Comparison of ENCODE assay signal across 22 mouse cellular contexts in the genomic region with DNA sequence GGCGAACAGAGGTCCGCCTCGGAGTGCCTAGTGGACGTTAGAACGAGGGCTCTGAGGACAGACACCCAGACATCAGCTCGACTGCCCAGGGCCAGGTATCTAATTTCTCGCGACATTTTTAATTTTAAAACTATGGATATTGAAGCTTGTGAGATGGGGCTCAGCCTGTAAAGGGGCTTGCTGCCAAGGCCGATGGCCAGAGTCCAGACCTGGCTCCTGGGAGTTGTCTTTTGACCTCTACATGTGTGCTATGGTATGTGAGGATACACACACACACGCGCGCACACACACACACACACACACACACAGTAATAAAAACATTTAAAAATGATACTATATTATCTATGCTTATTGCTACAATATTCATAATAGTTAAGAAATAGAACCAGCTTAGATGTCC.
"Had no signal": no experiment of that assay in that cellular context is flagged by ENCODE, and none has a peak within 500 bp of the region (broad histone marks: within the 10 kb centered on the region; RNA-seq: fewer than 3 reads in every experiment).

No protein-coding gene starts in this region.

- H3K27ac ChIP-seq: kidney, postnatal 0 days; layer of hippocampus, adult 2 months; limb, embryonic 13.5 days; liver, embryonic 12.5 days; liver, embryonic 15.5 days; lung, embryonic 15.5 days; neural tube, embryonic 12.5 days; neural tube, embryonic 15.5 days; stomach, embryonic 15.5 days had no signal

- H3K9me3 ChIP-seq: limb, embryonic 13.5 days; liver, embryonic 12.5 days; liver, embryonic 15.5 days; lung, embryonic 15.5 days; megakaryocyte, embryonic 14.5 days; neural tube, embryonic 12.5 days; neural tube, embryonic 15.5 days; stomach, embryonic 15.5 days had no signal

- DNase-seq: kidney, adult 2 months; kidney, postnatal 25 days; layer of hippocampus, adult 9-11 months; liver; lung, adult 18-20 months; lung, postnatal 10 days; lung, postnatal 36 days; midbrain, embryonic 14.5 days; right cerebral cortex, adult 18-20 months; right cerebral cortex, postnatal 14 days; spleen, adult 18-20 months; thymus, postnatal 36 days had no signal

- H3K27me3 ChIP-seq: limb, embryonic 13.5 days; liver, embryonic 12.5 days; liver, embryonic 15.5 days; lung, embryonic 15.5 days; megakaryocyte, embryonic 14.5 days; neural tube, embryonic 12.5 days; neural tube, embryonic 15.5 days; stomach, embryonic 15.5 days had no signal

- H3K4me1 ChIP-seq: limb, embryonic 13.5 days; neural tube, embryonic 12.5 days; neural tube, embryonic 15.5 days; stomach, embryonic 15.5 days had no signal

- H3K4me3 ChIP-seq: layer of hippocampus, adult 2 months; limb, embryonic 13.5 days; liver, embryonic 12.5 days; liver, embryonic 15.5 days; lung, embryonic 15.5 days; megakaryocyte, embryonic 14.5 days; neural tube, embryonic 12.5 days; neural tube, embryonic 15.5 days; stomach, embryonic 15.5 days had no signal

- H3K36me3 ChIP-seq: limb, embryonic 13.5 days; liver, embryonic 12.5 days; liver, embryonic 15.5 days; lung, embryonic 15.5 days; neural tube, embryonic 12.5 days; neural tube, embryonic 15.5 days; stomach, embryonic 15.5 days had no signal
